Mouse (Mus musculus): ENCODE results near the gene Etfb. TPM values are rescaled to one million over a fixed set of nuclear protein-coding genes. Genes with fewer than 3 reads are reported as not detected.

Etfb gene
- total and polyA plus RNA-seq, 3 experiments = 147 to 201 (median 201) TPM

- H3K9ac ChIP-seq (ENCODE audit: insufficient read depth, low read depth) = no peak overlapping the region
- dilution Hi-C loops (cut with MboI; ENCODE audit: extremely low pct_ligation_motif_present, extremely low pct_unique_long_range_greater_than_20kb, low sequenced_read_pairs) (no loop called here), in situ Hi-C loops (cut with MboI; ENCODE audit: low pct_ligation_motif_present, low pct_unique_long_range_greater_than_20kb, low sequenced_read_pairs) (loop anchor here (25.0 kb wide), 1 partner anchor 292 kb away; the partner anchor contains the start of genes Klk10, Klk8 and Klk9)
- no peaks in the 10 kb centered on the region for H3K79me2 ChIP-seq (replicated peaks; ENCODE audit: control insufficient read depth, extremely low read depth, insufficient read depth, poor library complexity, severe bottlenecking)
- TF ChIP-seq MAZ (IDR thresholded peaks at IDR 0.05; ENCODE audit: low read depth, low read length) = no peak
- TF ChIP-seq JUN (IDR thresholded peaks at IDR 0.05; ENCODE audit: insufficient read depth, low read depth, low read length) = no peak
- no peak for TF ChIP-seq USF1 (IDR thresholded peaks at IDR 0.05; ENCODE audit: low read depth, low read length)
- TF ChIP-seq SIN3A (IDR thresholded peaks at IDR 0.05; ENCODE audit: low read length) = no peak
- peak; percentile 83 for TF ChIP-seq SMC3 (IDR thresholded peaks at IDR 0.05; ENCODE audit: low read depth, low read length)
- no peak for TF ChIP-seq POLR2A (IDR thresholded peaks at IDR 0.05; ENCODE audit: low read depth, low read length)
- TF ChIP-seq NRF1 (IDR thresholded peaks at IDR 0.05; ENCODE audit: low read depth, low read length) = no peak
- peak; percentile 14 to 83; a peak in 3 of 4 replicates for TF ChIP-seq CTCF (conservative IDR thresholded peaks at IDR 0.05 in 1 of 2, IDR thresholded peaks at IDR 0.05 in 1 of 2; ENCODE audit: low read depth in 2 of 2, low read length in 2 of 2)
- TF ChIP-seq E2F4 (IDR thresholded peaks at IDR 0.05; ENCODE audit: insufficient replicate concordance, low read depth, low read length) = no peak
- no peak for TF ChIP-seq ZMIZ1 (IDR thresholded peaks at IDR 0.05; ENCODE audit: low read depth, low read length)
- no peak for TF ChIP-seq CHD1 (IDR thresholded peaks at IDR 0.05; ENCODE audit: low read depth, low read length)
- peak; percentile 76 for TF ChIP-seq RAD21 (IDR thresholded peaks at IDR 0.05; ENCODE audit: low read depth, low read length)
- no peak for TF ChIP-seq CHD2 (IDR thresholded peaks at IDR 0.05; ENCODE audit: low read length)
- no peak for TF ChIP-seq ZNF384 (IDR thresholded peaks at IDR 0.05; ENCODE audit: low read depth, low read length)
- no peak overlapping the region for H3K4me2 ChIP-seq (ENCODE audit: insufficient read depth, low read depth, poor library complexity, severe bottlenecking)
- peak; percentile 58 for DNase-seq (ENCODE audit: extremely low read depth)
- H3K4me3 ChIP-seq (replicated peaks in 1 of 3; ENCODE audit: low read depth in 2 of 3, low read length in 2 of 3, poor library complexity in 1 of 3) = no peak overlapping the region
- H3K36me3 ChIP-seq (replicated peaks in 1 of 2; ENCODE audit: control insufficient read depth in 1 of 2, insufficient read depth in 1 of 2, low read length in 1 of 2) = no peaks in the 10 kb centered on the region
- H3K4me1 ChIP-seq (ENCODE audit: control insufficient read depth in 1 of 2, insufficient read depth in 2 of 2) = no peaks in the 10 kb centered on the region
- peaks cover 51% of the 10 kb centered on the region for H3K27me3 ChIP-seq (replicated peaks)
- H3K27ac ChIP-seq (ENCODE audit: insufficient read depth, low read depth) = no peak overlapping the region
- peaks cover 10% of the 10 kb centered on the region for H3K9me3 ChIP-seq (replicated peaks; ENCODE audit: low read length)
Observed at GRCm38 (mm10) chr7:43495343-43496021, 51.6 kb downstream of the Etfb start.

Other genes starting within 250 kb of the Etfb start
- 9.8 and 10.9 TPM in 2 replicates for gene Zfp715, start 130.8 kb upstream of the Etfb start, total RNA-seq (2012; rRNA removed)
- gene Zfp715, start 130.8 kb upstream of the Etfb start, total RNA-seq (2014; rRNA removed) = 17.1 and 19.1 TPM in 2 replicates
- gene Zfp715, start 130.8 kb upstream of the Etfb start, polyA plus RNA-seq (2012; ENCODE audit: insufficient read length, low read depth) = 10.7 and 13.3 TPM in 2 replicates
- gene Siglecf, start 92.7 kb upstream of the Etfb start, total RNA-seq (2012; rRNA removed) = 0.25 and 0.34 TPM in 2 replicates
- gene Siglecf, start 92.7 kb upstream of the Etfb start, total RNA-seq (2014; rRNA removed) = 0.66 and 0.77 TPM in 2 replicates
- 1.3 and 1.7 TPM in 2 replicates for gene Siglecf, start 92.7 kb upstream of the Etfb start, polyA plus RNA-seq (2012; ENCODE audit: insufficient read length, low read depth)
- gene Siglecg, start 35.9 kb upstream of the Etfb start, total RNA-seq (2012; rRNA removed) = 28.9 and 29.7 TPM in 2 replicates
- 31.2 and 34.4 TPM in 2 replicates for gene Siglecg, start 35.9 kb upstream of the Etfb start, total RNA-seq (2014; rRNA removed)
- gene Siglecg, start 35.9 kb upstream of the Etfb start, polyA plus RNA-seq (2012; ENCODE audit: insufficient read length, low read depth) = 48.5 and 58.2 TPM in 2 replicates
- not detected in 2 replicates for gene Lim2, start 16.4 kb upstream of the Etfb start, total RNA-seq (2012; rRNA removed)
- not detected in 2 replicates for gene Lim2, start 16.4 kb upstream of the Etfb start, total RNA-seq (2014; rRNA removed)
- gene Lim2, start 16.4 kb upstream of the Etfb start, polyA plus RNA-seq (2012; ENCODE audit: insufficient read length, low read depth) = 0.10 TPM in 1 of 2 replicates, not detected in the other
- 0.25 TPM in 1 of 2 replicates, not detected in the other for gene Nkg7, start 7.0 kb upstream of the Etfb start, total RNA-seq (2012; rRNA removed)
- gene Nkg7, start 7.0 kb upstream of the Etfb start, total RNA-seq (2014; rRNA removed) = not detected in 2 replicates
- gene Nkg7, start 7.0 kb upstream of the Etfb start, polyA plus RNA-seq (2012; ENCODE audit: insufficient read length, low read depth) = not detected in 2 replicates
- not detected in 2 replicates for gene Cldnd2, start 3.3 kb upstream of the Etfb start, total RNA-seq (2012; rRNA removed)
- not detected in 2 replicates for gene Cldnd2, start 3.3 kb upstream of the Etfb start, total RNA-seq (2014; rRNA removed)
- not detected in 2 replicates for gene Cldnd2, start 3.3 kb upstream of the Etfb start, polyA plus RNA-seq (2012; ENCODE audit: insufficient read length, low read depth)
- gene Gm45233, start within 50 bp of the Etfb start, total RNA-seq (2012; rRNA removed) = not detected in 2 replicates
- 0.39 TPM in 1 of 2 replicates, not detected in the other for gene Gm45233, start within 50 bp of the Etfb start, total RNA-seq (2014; rRNA removed)
- gene Gm45233, start within 50 bp of the Etfb start, polyA plus RNA-seq (2012; ENCODE audit: insufficient read length, low read depth) = 0.66 TPM in 1 of 2 replicates, not detected in the other
- 0.17 TPM in 2 replicates for gene Vsig10l, start 19.1 kb downstream of the Etfb start, total RNA-seq (2012; rRNA removed)
- gene Vsig10l, start 19.1 kb downstream of the Etfb start, total RNA-seq (2014; rRNA removed) = 0.12 TPM in 2 replicates
- 0.99 and 1.8 TPM in 2 replicates for gene Vsig10l, start 19.1 kb downstream of the Etfb start, polyA plus RNA-seq (2012; ENCODE audit: insufficient read length, low read depth)
- gene Iglon5, start 46.0 kb downstream of the Etfb start, total RNA-seq (2012; rRNA removed) = not detected in 2 replicates
- not detected in 2 replicates for gene Iglon5, start 46.0 kb downstream of the Etfb start, total RNA-seq (2014; rRNA removed)
- not detected in 2 replicates for gene Iglon5, start 46.0 kb downstream of the Etfb start, polyA plus RNA-seq (2012; ENCODE audit: insufficient read length, low read depth)
- not detected in 2 replicates for gene 4931406B18Rik, start 61.9 kb downstream of the Etfb start, total RNA-seq (2012; rRNA removed)
- gene 4931406B18Rik, start 61.9 kb downstream of the Etfb start, total RNA-seq (2014; rRNA removed) = not detected in 2 replicates
- not detected in 2 replicates for gene 4931406B18Rik, start 61.9 kb downstream of the Etfb start, polyA plus RNA-seq (2012; ENCODE audit: insufficient read length, low read depth)
- 0.08 TPM in 1 of 2 replicates, not detected in the other for gene Cd33, start 100.3 kb downstream of the Etfb start, total RNA-seq (2012; rRNA removed)
- gene Cd33, start 100.3 kb downstream of the Etfb start, total RNA-seq (2014; rRNA removed) = 0.09 and 0.43 TPM in 2 replicates
- gene Cd33, start 100.3 kb downstream of the Etfb start, polyA plus RNA-seq (2012; ENCODE audit: insufficient read length, low read depth) = 0.33 and 0.40 TPM in 2 replicates
- gene Zfp658, start 118.2 kb downstream of the Etfb start, total RNA-seq (2012; rRNA removed) = 2.5 and 2.9 TPM in 2 replicates
- gene Zfp658, start 118.2 kb downstream of the Etfb start, total RNA-seq (2014; rRNA removed) = 3.3 and 3.4 TPM in 2 replicates
- gene Zfp658, start 118.2 kb downstream of the Etfb start, polyA plus RNA-seq (2012; ENCODE audit: insufficient read length, low read depth) = 2.0 and 2.3 TPM in 2 replicates
- gene Zfp719, start 135.5 kb downstream of the Etfb start, total RNA-seq (2012; rRNA removed) = 5.8 and 6.6 TPM in 2 replicates
- 8.6 and 9.8 TPM in 2 replicates for gene Zfp719, start 135.5 kb downstream of the Etfb start, total RNA-seq (2014; rRNA removed)
- gene Zfp719, start 135.5 kb downstream of the Etfb start, polyA plus RNA-seq (2012; ENCODE audit: insufficient read length, low read depth) = 3.5 and 5.8 TPM in 2 replicates
- gene Zfp819, start 163.1 kb downstream of the Etfb start, total RNA-seq (2012; rRNA removed) = not detected in 2 replicates
- not detected in 2 replicates for gene Zfp819, start 163.1 kb downstream of the Etfb start, total RNA-seq (2014; rRNA removed)
- not detected in 2 replicates for gene Zfp819, start 163.1 kb downstream of the Etfb start, polyA plus RNA-seq (2012; ENCODE audit: insufficient read length, low read depth)
- gene Ceacam18, start 190.6 kb downstream of the Etfb start, total RNA-seq (2012; rRNA removed) = not detected in 2 replicates
- gene Ceacam18, start 190.6 kb downstream of the Etfb start, total RNA-seq (2014; rRNA removed) = not detected in 2 replicates
- gene Ceacam18, start 190.6 kb downstream of the Etfb start, polyA plus RNA-seq (2012; ENCODE audit: insufficient read length, low read depth) = not detected in 2 replicates
- gene Siglece, start 216.1 kb downstream of the Etfb start, total RNA-seq (2012; rRNA removed) = not detected in 2 replicates
- 0.14 TPM in 1 of 2 replicates, not detected in the other for gene Siglece, start 216.1 kb downstream of the Etfb start, total RNA-seq (2014; rRNA removed)
- gene Siglece, start 216.1 kb downstream of the Etfb start, polyA plus RNA-seq (2012; ENCODE audit: insufficient read length, low read depth) = 0.14 and 0.23 TPM in 2 replicates
- 6.9 and 7.8 TPM in 2 replicates for gene Ctu1, start 227.9 kb downstream of the Etfb start, total RNA-seq (2012; rRNA removed)
- 7.2 TPM in 2 replicates for gene Ctu1, start 227.9 kb downstream of the Etfb start, total RNA-seq (2014; rRNA removed)
- gene Ctu1, start 227.9 kb downstream of the Etfb start, polyA plus RNA-seq (2012; ENCODE audit: insufficient read length, low read depth) = 5.3 and 5.5 TPM in 2 replicates
- gene Klk14, start 246.3 kb downstream of the Etfb start, total RNA-seq (2012; rRNA removed) = not detected in 2 replicates
- gene Klk14, start 246.3 kb downstream of the Etfb start, total RNA-seq (2014; rRNA removed) = not detected in 2 replicates
- gene Klk14, start 246.3 kb downstream of the Etfb start, polyA plus RNA-seq (2012; ENCODE audit: insufficient read length, low read depth) = not detected in 2 replicates

All from CH12.LX (cell line).